Mouse (Mus musculus) embryonic facial prominence, embryonic 14.5 days (tissue): Measurements from ENCODE around the gene Ercc2. TPM values are rescaled to one million over a fixed set of nuclear protein-coding genes. Genes with fewer than 3 reads are reported as not detected.
A peak's percentile ranks its signal among the peaks of the same experiment; 100 is the strongest.

Experiments
- ATAC-seq: fragments of 200-750 bp; cut with Nextera tagmentation; 2 replicates; pipeline ENCODE4 v1.8.0; 2017; ENCODE audit warnings: low read depth, moderate number of reproducible peaks, moderate TSS enrichment
- DNase-seq: peaks from one replicate; pipeline ENCODE4 v3.0.0-alpha.2; 2015; ENCODE audit warnings: low spot score
- H3K27ac ChIP-seq: fragments of 300-500 bp; sonication (generic); replicated peaks from 2 replicates; pipeline ENCODE4 v1.5.1; 2014; ENCODE audit warnings: low read depth, mild to moderate bottlenecking, low read length, moderate library complexity
- H3K27me3 ChIP-seq: fragments of 300-500 bp; sonication (generic); replicated peaks from 2 replicates; pipeline ENCODE4 v1.6.1; 2014; ENCODE audit warnings: low read length; ENCODE audit not compliant: control insufficient read depth, insufficient read depth
- H3K36me3 ChIP-seq: fragments of 300-500 bp; sonication (generic); 2 replicates; pipeline ENCODE4 v1.6.1; 2014; ENCODE audit warnings: low read length, mixed read lengths; ENCODE audit not compliant: control insufficient read depth, insufficient read depth
- H3K4me1 ChIP-seq: fragments of 300-500 bp; sonication (generic); 2 replicates; pipeline ENCODE4 v1.6.1; 2014; ENCODE audit warnings: antibody characterized with exemption, low read length; ENCODE audit not compliant: control insufficient read depth, insufficient read depth
- H3K4me2 ChIP-seq: fragments of 300-500 bp; sonication (generic); 2 replicates; pipeline ENCODE4 v1.6.1; 2014; ENCODE audit warnings: low read depth, mild to moderate bottlenecking, low read length, moderate library complexity, mixed read lengths
- H3K4me3 ChIP-seq: fragments of 300-500 bp; sonication (generic); 2 replicates; pipeline ENCODE4 v1.5.1; 2014; ENCODE audit warnings: low read depth, mild to moderate bottlenecking, low read length
- H3K9ac ChIP-seq: fragments of 300-500 bp; sonication (generic); 2 replicates; pipeline ENCODE4 v1.6.1; 2014; ENCODE audit warnings: low read depth, mild to moderate bottlenecking, low read length, moderate library complexity, mixed read lengths
- H3K9me3 ChIP-seq: fragments of 300-500 bp; sonication (generic); 2 replicates; pipeline ENCODE4 v1.6.1; 2016; ENCODE audit warnings: low read length; ENCODE audit not compliant: control insufficient read depth
- WGBS: fragments of 180-500 bp; shearing (Covaris S2); extraction: QIAGEN DNeasy Blood & Tissue Kit; methylation state at CpG from one replicate; pipeline ENCODE4 v1.1.7; 2014; 5-methylcytosine and 5-hydroxymethylcytosine counted together
- polyA plus RNA-seq: library from polyadenylated mRNA; unstranded; fragments of >200 nt; fragmentation: Nextera tagmentation; extraction: Ambion mirVana; gene quantifications from 2 replicates; pipeline ENCODE4 v1.2.1, GENCODE M21; 2014

Gene Ercc2
- polyA plus RNA-seq, 1 experiment from 2014 or later: 10.9 TPM

DNA sequence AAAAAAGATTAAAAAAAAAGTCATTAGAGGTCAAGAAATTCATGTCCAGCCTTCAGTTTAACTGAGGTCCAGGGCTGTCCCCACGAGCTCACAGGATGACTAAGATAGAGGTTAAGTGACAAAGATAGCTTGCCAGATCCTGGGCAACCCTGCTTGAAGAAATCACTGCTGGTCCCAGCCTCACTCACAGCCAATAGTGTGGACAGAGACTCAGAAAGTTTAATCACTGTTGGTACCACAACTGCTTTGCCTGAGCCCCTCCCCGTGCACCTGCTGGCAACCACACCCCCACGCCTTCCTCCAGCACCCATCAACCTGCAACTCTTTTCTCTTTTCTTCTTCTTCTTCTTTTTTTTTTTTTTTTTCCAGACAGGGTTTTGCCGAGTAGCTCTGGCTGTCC lies 42.2 kb downstream of the Ercc2 start:
- H3K4me3 ChIP-seq: no peak overlapping the region
- H3K9me3 ChIP-seq: no peaks in the 10 kb centered on the region
- H3K27me3 ChIP-seq: peaks cover 28% of the 10 kb centered on the region
- no peak overlapping the region for H3K27ac ChIP-seq
- 0 out of 2 replicates have a peak, but pooled peaks cover 6% of the 10 kb centered on the region for H3K4me1 ChIP-seq
- no peak overlapping the region for H3K9ac ChIP-seq
- WGBS: 62% methylated on average over 4 of the region's 4 CpGs
- ATAC-seq: no peak
- H3K4me2 ChIP-seq: no peak overlapping the region
- no peak for DNase-seq
- peaks cover 44% of the 10 kb centered on the region for H3K36me3 ChIP-seq

DNA sequence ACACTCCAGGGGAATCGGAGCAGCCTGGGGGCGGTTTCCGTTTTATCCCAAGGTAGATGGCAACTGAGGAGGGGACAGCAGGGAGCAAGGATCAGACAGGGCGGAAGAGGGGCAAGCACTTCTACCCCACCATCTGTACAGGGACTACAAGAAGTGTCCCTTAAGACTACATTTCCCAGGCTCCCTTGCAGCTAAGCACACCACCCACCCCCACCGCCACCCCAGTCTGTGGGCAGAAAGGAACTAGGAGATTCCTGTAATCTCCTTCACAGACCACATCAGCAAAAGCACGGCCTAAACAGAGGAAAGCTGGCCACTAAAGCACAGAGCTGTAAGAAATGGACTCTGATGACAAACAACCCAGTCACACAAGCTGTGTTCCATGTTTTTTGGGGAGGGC lies 44.5 kb downstream of the Ercc2 start:
- no peak overlapping the region for H3K27ac ChIP-seq
- DNase-seq (no peak), ATAC-seq (no peak)
- 70% methylated on average over 6 of the region's 6 CpGs for WGBS
- H3K9me3 ChIP-seq: no peaks in the 10 kb centered on the region
- no peak overlapping the region for H3K9ac ChIP-seq
- peaks cover 67% of the 10 kb centered on the region for H3K36me3 ChIP-seq
- no peak overlapping the region for H3K4me2 ChIP-seq
- no peaks in the 10 kb centered on the region for H3K4me1 ChIP-seq
- H3K27me3 ChIP-seq: peaks cover 5% of the 10 kb centered on the region; the same call in 1 of the 2 replicates
- no peak overlapping the region for H3K4me3 ChIP-seq

DNA sequence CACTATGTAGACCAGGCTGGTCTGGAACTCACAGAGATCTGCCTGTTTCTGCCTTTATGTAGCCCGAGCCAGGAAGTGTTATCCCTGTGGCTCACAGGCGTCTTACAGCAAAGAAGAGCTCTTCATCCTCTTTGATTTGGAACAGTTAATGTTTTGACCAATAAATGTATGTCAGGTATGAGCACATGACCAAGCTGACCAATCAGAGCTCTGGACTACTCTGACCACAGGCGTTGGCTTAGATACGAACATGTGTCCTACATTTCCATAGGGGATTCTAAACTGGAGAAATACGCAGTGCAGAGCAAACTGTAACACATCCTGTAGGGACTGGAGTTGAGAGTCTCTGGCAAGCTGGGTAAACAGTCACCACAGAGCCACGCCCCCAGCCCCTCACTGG lies 45.1 kb downstream of the Ercc2 start:
- H3K9me3 ChIP-seq: no peaks in the 10 kb centered on the region
- H3K4me1 ChIP-seq: no peaks in the 10 kb centered on the region
- DNase-seq (no peak), ATAC-seq (no peak)
- no peak overlapping the region for H3K9ac ChIP-seq
- 79% methylated on average over 6 of the region's 6 CpGs for WGBS
- peaks cover 73% of the 10 kb centered on the region for H3K36me3 ChIP-seq
- no peak overlapping the region for H3K4me2 ChIP-seq
- no peak overlapping the region for H3K27ac ChIP-seq
- no peak overlapping the region for H3K4me3 ChIP-seq
- H3K27me3 ChIP-seq: no peaks in the 10 kb centered on the region

DNA sequence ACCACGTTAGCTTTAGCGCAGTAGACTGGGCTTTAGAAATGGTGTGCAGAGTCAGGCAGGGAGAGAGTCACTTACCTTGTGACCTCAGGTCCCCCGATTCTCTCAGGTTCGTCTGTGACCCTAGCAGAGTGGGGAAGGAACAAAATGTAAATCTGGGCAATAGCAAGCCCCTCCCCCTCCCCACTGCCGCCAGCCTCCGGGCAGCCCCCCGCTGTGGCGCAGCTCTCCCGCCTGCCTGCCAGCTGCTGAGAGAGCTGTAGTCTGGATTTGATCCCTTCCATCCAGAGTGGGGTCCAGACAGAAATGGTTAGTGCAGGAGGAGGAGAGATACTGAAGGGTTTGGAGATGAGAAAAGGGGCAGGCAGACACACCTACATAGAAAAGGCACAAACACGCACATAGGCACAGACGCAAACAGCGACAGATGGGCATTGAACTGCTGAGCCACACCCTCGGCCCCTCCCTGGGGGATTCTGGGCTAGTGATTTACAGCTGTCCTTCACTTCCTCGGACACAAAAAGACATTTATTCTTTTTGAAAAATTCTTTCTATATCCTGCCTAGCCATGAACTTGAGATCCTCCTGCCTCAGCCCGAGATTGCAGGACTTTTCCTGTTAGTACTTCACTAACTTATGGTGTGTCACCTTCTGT lies 46.3 kb downstream of the Ercc2 start:
- Histone ChIP-seq H3K4me2 (no peak overlapping the region), H3K36me3 (peaks cover 85% of the 10 kb centered on the region), H3K27me3 (no peaks in the 10 kb centered on the region), H3K4me3 (no peak overlapping the region), H3K9me3 (no peaks in the 10 kb centered on the region; the same call in 1 of the 2 replicates), H3K9ac (no peak overlapping the region), H3K27ac (no peak overlapping the region), H3K4me1 (no peaks in the 10 kb centered on the region)
- no peak for ATAC-seq
- DNase-seq: no peak
- WGBS: 69% methylated on average over 14 of the region's 15 CpGs

DNA sequence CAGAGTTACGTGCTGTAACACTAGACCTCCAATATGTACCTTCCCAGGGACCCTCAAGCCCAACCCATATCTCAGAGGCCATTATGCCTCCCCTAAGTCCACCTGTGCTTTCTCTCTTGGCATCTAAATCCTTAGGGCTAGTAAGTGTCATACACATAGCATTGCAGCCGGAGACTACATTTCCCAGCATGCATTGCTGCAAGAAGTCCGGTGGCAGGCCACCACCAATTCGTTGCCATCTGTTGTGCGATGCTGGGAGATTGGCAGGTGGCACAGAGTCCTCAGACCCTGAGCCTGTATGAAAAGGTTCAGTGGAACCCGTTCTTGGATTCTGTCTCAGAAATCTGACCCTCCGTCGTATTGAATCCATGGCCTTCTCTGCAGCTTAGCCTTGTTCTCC lies 47.9 kb downstream of the Ercc2 start:
- Histone ChIP-seq H3K4me2 (no peak overlapping the region), H3K36me3 (peaks cover 99% of the 10 kb centered on the region), H3K4me1 (no peaks in the 10 kb centered on the region), H3K9ac (no peak overlapping the region), H3K27me3 (no peaks in the 10 kb centered on the region), H3K27ac (no peak overlapping the region), H3K9me3 (no peaks in the 10 kb centered on the region; the same call in 1 of the 2 replicates), H3K4me3 (no peak overlapping the region)
- 77% methylated on average over 8 of the region's 8 CpGs for WGBS
- ATAC-seq (no peak), DNase-seq (no peak)

DNA sequence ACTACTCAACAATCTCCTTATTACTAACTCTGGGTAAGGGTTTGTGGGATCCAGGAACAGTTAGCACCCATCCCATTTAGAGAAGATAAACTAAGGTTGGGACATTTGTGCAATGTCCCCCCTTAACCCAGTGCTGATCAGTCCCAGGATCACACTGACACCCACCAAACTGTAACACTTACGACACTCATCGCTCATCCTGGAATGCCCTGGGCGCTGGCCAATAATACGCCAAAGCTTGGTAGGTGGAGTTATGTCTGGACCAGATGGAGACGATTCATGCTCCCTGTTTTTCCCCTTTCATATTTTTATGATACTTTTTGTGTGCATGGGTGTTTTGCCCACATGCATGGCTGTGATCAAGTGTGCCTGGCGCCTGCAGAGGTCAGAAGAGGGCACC lies 48.6 kb downstream of the Ercc2 start:
- no peak overlapping the region for H3K27ac ChIP-seq
- ATAC-seq (no peak), DNase-seq (no peak)
- 87% methylated on average over 6 of the region's 6 CpGs for WGBS
- H3K9ac ChIP-seq: no peak overlapping the region
- peaks cover 98% of the 10 kb centered on the region for H3K36me3 ChIP-seq
- no peaks in the 10 kb centered on the region for H3K4me1 ChIP-seq
- H3K4me3 ChIP-seq: no peak overlapping the region
- no peaks in the 10 kb centered on the region for H3K27me3 ChIP-seq
- no peaks in the 10 kb centered on the region; the same call in 1 of the 2 replicates for H3K9me3 ChIP-seq
- H3K4me2 ChIP-seq: no peak overlapping the region

DNA sequence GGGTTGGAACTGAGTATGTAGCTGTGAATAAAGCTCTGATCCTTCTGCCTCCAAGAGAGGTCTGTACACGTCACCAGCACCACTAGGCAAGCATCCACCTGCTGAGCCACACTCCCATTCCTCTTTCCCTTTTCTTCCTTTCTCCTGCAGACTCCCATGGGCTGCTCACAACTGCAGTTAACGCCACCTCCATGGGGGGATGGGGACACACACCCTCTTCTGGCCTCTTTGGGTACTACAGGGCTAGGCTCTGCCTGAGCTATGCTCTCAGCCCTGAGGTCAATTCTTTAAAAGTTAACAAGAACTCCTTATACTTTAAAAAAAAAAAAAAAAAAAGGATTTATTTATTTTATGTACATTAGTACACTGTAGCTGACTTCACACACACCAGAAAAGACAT lies 50.7 kb downstream of the Ercc2 start:
- peaks cover 97% of the 10 kb centered on the region for H3K36me3 ChIP-seq
- H3K4me1 ChIP-seq: no peaks in the 10 kb centered on the region
- no peak overlapping the region for H3K4me3 ChIP-seq
- H3K27me3 ChIP-seq: no peaks in the 10 kb centered on the region
- 100% methylated on average over 2 of the region's 2 CpGs for WGBS
- no peak overlapping the region for H3K27ac ChIP-seq
- H3K9ac ChIP-seq: no peak overlapping the region
- H3K9me3 ChIP-seq: no peaks in the 10 kb centered on the region; the same call in 1 of the 2 replicates
- no peak overlapping the region for H3K4me2 ChIP-seq
- ATAC-seq (no peak), DNase-seq (no peak)

DNA sequence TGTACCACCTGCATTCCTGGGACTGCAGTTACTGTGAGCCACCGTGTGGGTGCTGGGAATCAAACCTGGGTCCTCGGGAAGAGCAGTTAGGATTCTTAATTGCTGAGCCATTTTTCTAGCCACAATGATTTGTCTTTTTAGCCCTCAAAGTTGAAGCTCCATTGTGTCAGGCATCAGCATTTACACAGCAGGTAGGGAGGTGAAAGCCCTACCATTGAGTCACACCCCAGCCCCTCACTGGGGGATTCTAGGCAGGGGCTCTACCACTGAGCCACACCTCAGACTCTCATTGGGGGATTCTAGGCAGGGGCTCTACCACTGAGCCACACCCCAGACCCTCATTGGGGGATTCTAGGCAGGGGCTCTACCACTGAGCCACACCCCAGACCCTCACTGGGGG lies 54.5 kb downstream of the Ercc2 start:
- Histone ChIP-seq H3K4me3 (no peak overlapping the region), H3K4me1 (no peaks in the 10 kb centered on the region), H3K36me3 (peaks cover 83% of the 10 kb centered on the region), H3K9ac (no peak overlapping the region), H3K27me3 (no peaks in the 10 kb centered on the region), H3K4me2 (no peak overlapping the region), H3K9me3 (no peaks in the 10 kb centered on the region; the same call in 1 of the 2 replicates), H3K27ac (no peak overlapping the region)
- ATAC-seq (no peak), DNase-seq (no peak)
- WGBS: 96% methylated on average over 2 of the region's 2 CpGs

DNA sequence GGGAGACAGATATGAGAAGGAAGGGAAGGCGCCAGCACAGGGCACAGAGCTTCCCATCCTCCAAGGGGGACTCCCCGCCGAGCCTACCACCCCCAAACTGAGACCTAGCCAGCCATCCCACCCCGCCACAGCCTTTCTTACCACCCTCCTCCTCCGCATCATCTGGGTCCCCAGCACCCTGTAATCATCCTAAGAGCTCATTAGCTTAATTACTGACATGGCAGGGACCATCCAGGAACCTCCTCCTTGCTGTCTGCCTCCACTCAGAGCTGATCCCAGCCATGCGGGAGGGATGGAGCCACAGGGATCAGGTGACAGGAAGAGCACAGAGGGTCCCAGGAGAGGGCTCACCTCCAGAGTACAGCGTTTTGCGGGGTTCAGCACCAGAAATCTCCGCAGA lies 55.2 kb downstream of the Ercc2 start:
- Histone ChIP-seq H3K4me1 (no peaks in the 10 kb centered on the region), H3K9me3 (no peaks in the 10 kb centered on the region; the same call in 1 of the 2 replicates), H3K27ac (no peak overlapping the region), H3K4me2 (no peak overlapping the region), H3K27me3 (no peaks in the 10 kb centered on the region), H3K4me3 (no peak overlapping the region), H3K36me3 (peaks cover 83% of the 10 kb centered on the region), H3K9ac (no peak overlapping the region)
- WGBS: 82% methylated on average over 9 of the region's 9 CpGs
- DNase-seq: no peak
- ATAC-seq: peak; percentile 62; the same call in 1 of the 2 replicates
